Mouse (Mus musculus) kidney, adult 11 months (tissue): ENCODE data around the gene Gm45521.

Source experiments
- DNase-seq: peaks from one replicate; pipeline ENCODE4 v3.0.0; 2022

Gene Gm45521

DNA sequence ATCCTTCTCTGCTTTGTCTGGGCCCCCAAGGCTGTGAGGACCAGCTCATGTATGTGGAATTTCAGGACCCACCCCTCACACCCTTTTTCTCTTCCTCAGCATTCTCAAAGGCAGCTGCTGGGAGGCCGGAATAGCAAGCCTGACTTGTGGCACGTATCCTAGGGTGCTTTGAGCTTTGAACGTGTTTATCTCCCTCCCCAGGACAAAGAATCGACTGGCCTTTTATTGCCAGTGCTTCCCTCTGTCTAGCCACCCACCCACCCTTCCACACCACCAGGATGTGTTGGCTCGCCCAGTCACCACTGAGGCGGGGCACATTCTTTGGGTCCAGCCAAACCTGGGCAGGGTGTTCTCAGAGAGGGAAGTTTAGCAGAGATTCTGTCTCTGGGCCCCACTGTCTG is 3.0 kb upstream of the Gm45521 start:
- DNase-seq = no peak

DNA sequence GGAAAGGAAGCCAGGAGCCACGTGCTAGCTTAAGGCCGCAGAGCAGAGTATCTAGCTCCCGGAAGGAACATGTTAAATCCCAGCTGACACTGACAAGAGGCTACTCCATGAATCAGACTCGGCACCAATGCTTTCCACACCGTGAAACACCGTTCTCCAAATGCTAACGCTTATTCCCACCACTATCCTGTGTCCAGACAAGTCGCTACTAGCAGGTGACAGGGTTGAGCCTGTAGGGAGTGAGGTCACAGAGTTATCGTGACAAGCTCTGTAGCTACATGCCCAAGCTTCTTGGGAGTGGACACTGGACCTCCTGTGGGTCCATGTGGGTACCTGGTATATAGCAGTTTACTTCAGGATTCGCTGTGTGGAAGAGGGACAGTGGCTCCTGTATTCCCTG is 661 bp upstream of the Gm45521 start:
- no peak for DNase-seq

- DNase-seq = no peak
Measured at GRCm38 (mm10) chr14:7960616-7961015, 3.5 kb downstream of the Gm45521 start.

GRCm38 (mm10) chr14:7961714-7962113 is 4.6 kb downstream of the Gm45521 start:
- DNase-seq = no peak

DNA sequence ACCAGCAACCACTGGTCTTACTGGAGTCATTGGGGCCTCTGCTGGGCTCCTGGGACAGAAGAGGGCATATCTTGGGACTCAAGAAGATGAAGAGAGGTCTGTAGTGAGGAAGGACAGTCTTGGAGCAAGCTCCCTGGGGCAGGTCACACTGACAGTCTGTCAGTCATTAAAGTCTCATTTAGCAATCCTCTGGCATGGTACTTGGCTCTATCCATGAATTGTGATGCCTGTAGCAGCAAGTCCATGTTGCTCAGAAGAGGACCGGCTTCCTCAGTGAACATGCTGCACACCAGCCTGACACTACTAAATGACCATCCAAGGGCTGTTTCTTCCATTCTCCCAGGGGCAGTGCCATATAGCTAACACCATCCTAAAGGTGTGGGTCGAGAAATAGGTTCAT is 5.5 kb downstream of the Gm45521 start:
- DNase-seq = no peak

DNA sequence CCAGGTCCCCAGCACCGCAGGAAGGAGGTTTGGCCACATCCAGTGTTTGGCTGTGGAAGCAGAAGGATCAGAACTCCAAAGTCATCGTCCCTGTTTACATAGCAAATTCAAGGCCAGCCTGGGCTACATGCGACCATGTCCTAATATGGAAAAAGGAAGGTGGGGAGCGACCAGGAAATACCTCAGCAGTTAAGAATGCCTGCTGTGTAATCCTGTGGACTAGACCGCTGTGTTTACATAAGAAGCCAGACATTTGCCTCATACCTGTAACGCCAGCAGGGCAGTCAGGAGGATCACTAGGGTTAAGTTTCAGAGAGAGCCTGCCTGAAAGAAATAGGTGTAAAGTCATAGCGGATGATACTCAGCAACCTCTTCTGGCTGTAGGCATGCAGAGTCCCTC is 6.1 kb downstream of the Gm45521 start:
- DNase-seq = no peak

GRCm38 (mm10) chr14:7964219-7964889 is 7.3 kb downstream of the Gm45521 start:
- DNase-seq = peak; percentile 44

- no peak for DNase-seq
Measured at GRCm38 (mm10) chr14:7971889-7972493, 14.9 kb downstream of the Gm45521 start.

- DNase-seq = no peak
Measured at GRCm38 (mm10) chr14:7974643-7975042, 17.6 kb downstream of the Gm45521 start.

DNA sequence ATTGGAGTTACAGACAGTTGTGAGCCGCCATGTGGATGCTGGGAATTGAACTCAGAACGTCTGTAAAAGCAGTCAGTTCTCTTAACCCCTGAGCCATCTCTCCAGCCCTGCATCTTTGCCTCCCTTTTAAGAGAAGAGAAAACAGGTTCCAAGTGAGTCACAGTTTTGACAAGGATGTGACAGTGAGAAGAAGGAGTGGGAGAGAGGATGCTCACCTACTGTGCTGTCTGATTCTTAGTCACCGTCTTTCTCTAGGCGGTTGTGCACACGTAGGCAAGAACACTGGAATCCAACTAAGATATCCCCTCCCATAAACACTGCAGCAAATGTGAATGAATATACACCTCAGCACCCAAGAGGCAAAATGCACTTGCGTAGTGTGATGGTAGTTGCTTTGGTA is 18.1 kb downstream of the Gm45521 start:
- DNase-seq = no peak

GRCm38 (mm10) chr14:7977471-7977870 is 20.4 kb downstream of the Gm45521 start:
- DNase-seq = no peak

GRCm38 (mm10) chr14:7978183-7978582 is 21.1 kb downstream of the Gm45521 start:
- DNase-seq = no peak

DNA sequence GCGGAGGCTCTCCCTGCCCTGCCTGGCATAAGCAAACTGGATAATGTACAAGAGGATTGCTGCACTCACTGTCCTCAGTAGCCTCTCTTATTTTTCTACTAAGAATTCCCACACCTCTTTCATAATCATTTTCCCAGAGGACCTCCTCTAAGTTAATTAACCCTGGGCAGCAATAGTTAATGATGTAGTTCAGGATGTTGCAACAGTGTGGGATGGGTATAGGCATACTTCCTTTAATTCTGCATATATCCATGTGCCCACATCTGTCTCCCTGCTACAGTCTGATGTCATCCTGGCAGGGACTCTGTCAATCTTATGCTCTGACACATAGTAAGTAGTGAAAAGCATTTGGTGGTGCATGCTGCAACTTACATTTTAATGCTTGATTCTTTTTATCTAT is 24.1 kb downstream of the Gm45521 start:
- DNase-seq = no peak

GRCm38 (mm10) chr14:7986913-7987312 is 29.8 kb downstream of the Gm45521 start:
- DNase-seq = no peak

GRCm38 (mm10) chr14:7989371-7989770 is 32.3 kb downstream of the Gm45521 start:
- DNase-seq = no peak

GRCm38 (mm10) chr14:7989961-7990360 is 32.9 kb downstream of the Gm45521 start:
- no peak for DNase-seq

- DNase-seq = no peak
Measured at GRCm38 (mm10) chr14:7991108-7991776, 34.2 kb downstream of the Gm45521 start.

- no peak for DNase-seq
Measured at GRCm38 (mm10) chr14:7992158-7992557, 35.1 kb downstream of the Gm45521 start.

- DNase-seq = peak; percentile 45
Measured at GRCm38 (mm10) chr14:7994271-7994767, 37.2 kb downstream of the Gm45521 start, which contains the start of gene Dnase1l3. Dnase1l3 (minus strand) TSS chr14:7994573.

DNA sequence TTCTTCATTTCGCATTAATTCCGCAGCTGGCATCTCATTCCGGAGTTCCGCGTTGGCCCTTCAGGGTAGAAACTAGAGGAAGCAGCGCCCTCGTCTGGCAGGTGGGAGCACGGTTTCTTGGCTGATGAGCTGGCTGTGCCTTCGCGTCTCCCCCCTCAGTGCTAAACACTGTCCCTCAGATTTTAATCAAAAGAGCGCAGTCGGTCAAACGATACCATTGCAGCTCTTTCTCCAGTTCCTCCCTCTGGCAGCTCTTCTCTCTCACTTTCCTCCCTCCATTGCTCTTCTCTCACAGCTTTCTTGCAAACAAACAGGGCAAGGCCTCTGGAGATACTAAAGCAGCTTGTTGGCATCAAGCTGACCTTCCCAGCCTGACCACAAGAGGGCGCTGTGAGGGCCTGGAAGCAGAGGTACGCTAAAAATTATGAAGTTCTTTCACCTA is 40.2 kb downstream of the Gm45521 start:
- DNase-seq = peak; percentile 85

DNA sequence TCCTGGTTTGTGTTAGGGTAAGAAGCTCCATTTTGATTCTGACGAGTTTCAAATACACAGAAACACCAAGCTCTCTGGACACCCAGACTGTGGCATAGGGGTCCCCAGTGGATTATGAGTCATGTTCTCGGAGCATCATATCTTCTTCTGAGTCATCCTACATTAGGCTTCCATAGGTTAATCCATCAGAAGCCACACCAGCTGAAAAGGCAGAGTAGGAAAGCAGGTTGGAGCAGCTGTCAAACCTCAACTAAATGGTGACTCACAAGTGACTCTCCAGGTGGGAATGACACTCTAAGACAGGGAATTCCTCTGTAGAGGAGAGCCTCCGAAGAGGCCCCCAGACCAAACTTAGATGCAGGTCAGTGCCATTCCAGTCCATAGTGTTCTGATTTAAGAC is 41.9 kb downstream of the Gm45521 start:
- no peak for DNase-seq

DNA sequence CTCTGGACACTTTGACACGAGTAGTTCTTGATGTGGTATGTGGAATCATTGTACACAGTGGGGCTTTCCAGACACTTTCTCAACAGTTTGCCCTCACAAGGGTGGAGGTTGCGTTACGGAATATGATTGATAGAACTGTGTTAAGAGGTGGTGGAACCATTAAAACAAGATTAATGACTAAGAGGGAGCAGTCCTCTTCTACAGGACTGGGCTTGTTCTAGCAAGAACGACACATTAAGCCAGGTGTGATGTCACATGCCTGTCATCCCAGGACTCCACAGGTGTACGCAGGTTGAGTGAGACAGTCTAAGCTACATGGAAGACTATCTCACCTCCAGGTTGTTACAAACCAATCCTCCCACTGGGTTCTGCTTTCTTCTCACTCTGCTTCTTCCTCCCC is 42.3 kb downstream of the Gm45521 start:
- DNase-seq = no peak

- no peak for DNase-seq
Measured at GRCm38 (mm10) chr14:8000247-8000646, 43.2 kb downstream of the Gm45521 start.
